Mouse (Mus musculus) embryo, embryonic 10 days (tissue): ENCODE measurements around the gene Gm20458.

Source experiments
- DNase-seq: peaks from one replicate; pipeline ENCODE4 v3.0.0-alpha.2; 2015; ENCODE audit warnings: low spot score

Gm20458 gene

DNA sequence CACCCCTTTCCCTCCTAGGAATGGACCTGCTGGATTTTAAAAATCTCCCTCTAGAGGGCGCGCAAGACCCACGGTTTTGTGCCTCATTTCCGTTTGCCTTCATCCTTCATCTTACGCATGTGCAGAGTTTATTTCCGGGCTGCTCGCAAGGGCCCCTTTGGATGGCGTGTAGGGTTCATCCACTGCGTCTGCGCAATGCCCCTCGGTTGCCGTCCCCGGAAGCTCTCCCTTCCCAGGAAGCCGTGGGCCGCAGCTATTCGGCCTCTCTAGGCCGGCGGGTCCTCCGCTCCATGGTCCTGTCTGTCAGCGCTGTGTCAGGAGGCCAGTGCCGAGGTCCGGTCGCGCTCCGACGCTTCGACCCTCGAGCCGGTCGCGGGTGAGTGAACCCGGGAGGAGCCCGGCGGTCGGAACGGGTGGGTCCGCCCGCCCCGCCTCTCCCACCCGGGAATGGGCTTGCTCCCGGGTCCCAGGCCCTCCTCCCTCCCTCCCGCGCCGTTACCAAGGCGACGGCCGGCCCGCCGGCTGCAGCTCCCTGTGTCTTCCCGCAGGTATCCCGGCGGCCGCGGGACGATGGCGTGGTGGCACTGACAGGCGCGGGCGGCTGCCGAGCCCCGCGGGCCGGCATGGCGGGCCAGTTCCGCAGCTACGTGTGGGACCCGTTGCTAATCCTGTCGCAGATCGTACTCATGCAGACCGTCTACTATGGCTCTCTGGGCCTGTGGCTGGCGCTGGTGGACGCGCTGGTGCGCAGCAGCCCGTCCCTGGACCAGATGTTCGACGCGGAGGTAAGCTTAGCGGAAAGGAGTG is at the start of gene Gm20458:
Gm20458 (plus strand) TSS at position 223 of the 807 bp plus-strand sequence.
- DNase-seq = peak; percentile 98

DNA sequence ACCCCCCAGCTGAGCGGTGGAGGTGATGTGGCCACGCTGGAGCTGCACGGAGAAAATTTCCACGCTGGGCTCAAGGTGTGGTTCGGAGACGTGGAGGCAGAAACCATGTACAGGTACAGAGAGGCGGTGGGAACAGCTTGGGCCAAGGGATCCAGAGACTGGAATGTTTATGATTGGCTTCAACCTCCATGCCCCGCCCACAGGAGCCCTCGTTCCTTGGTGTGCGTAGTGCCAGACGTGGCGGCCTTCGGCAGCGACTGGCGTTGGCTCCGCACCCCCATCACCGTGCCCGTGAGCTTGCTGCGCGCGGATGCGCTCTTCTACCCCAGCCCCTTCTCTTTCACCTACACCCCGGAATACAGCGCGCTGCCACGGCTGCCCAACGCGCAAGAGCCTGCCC is 46.6 kb upstream of the Gm20458 start:
- DNase-seq = no peak

DNA sequence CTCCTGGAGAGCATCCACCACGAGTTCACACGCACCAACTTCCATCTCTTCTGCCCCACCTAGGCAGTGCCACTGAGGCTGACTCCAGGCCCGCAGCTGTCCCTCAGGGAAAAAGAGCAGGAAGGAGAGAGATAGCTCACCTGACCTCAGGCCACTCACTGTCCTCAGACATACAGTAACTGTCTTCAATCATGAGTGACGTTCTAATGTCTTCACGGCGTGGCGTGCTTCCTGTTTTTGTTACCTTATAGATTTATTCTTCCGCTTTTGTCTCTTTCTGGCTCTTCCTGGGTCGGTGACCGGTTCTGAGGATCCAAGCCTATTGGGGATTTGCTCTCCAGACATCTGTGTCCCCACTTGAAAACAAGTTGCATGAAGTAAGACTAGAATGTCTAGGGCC is 46.2 kb upstream of the Gm20458 start:
- no peak for DNase-seq

DNA sequence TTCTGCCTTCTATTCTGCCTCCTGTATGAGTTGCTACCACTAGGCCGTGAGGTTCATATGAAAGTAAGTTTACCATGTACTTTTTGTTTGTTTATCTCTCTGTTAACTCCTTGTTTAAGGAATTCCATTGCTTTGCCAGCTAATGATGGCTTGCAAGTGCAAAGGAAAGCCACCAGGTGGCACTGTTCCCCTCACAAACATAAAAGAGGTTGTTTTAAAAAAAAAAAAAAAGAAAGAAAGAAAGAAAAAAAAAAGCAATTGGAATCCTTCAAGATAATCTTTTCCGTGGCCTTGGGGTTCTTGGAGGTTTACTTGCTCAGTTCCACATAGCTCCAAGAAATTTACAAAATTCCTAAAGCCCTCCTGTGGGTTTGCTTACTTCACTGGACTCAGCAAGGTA is 43.6 kb upstream of the Gm20458 start:
- peak; percentile 60 for DNase-seq

DNA sequence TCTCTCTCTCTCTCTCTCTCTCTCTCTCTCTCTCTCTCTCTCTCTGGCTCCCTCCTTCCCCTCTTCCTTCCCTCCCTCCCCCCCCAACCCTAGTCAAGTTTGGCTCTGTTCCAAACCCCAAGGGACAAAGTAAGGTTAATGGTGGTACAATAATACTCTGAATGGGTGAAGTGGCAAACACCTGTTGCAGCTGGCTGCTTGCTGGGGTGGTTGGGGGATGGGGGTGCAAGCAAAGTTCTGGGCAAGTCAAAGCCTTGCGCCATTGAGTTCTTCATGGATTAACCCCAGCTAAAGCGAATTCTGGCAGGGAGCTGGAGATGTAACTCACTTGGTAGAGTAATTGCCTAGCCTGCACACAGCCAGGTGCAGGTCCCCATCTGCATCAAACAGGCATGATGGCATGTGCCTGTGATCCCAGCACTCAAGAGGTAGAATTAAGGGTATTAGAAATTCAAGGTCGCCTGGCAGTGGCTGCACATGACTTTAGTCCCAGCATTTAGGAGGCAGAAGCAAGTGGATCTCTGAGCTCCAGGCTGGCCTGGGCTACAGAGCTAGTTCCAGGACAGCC is 42.4 kb upstream of the Gm20458 start:
- no peak for DNase-seq

DNA sequence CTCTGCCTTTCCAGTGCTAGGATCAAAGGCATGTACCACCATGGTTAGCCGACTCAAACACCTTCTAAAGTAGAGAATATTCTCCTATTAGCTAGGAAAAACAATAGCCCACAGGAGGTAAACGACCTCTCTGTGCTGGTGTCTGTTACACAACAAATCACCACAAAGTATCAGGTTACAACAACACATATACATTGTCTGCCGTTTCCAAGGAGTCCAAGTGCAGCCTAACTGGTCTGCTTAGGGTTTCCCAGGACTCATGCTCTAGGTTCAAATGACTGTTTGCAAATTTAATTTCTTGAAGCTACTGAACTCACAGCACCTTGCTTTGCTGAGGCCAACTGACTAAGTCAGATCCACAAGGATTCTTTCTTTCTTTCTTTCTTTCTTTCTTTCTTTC is 41.3 kb upstream of the Gm20458 start:
- DNase-seq = peak; percentile 30

DNA sequence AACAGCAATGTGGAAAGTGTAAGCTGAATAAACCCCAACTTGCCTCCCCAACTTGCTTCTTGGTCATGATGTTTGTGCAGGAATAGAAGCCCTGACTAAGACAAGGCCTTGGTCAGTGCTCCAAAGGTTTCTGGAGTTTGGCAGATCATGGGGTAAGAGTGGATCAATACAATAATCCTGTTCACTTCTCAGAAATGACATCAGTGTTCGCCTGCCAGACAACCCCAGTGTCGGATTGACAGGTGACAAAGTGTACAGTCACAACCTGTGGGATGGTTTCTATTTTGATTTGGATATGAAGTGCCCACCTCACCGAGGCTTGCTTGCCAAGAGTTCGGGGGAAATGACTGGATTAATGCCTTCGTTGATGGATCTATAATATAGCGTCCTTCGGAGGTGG is 39.5 kb upstream of the Gm20458 start:
- no peak for DNase-seq

DNA sequence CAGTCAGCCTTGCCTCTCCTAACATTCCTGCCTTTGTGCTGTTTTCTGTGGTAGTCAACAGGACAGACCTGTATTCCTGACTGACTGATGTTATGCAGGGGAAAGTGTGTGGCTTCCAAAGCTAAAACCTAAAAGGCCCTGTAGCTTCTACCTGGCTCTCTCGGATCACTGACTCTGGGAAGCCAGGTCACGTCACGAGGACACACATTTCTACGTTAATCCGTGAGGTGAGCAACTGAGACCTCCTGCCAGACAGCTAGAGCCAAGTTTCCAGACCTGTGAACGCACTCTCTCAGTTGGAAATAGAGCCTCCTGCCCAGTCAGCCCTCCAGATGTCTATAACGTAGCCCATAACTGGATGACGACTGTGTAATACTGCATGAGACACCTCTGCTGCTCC is 38.8 kb upstream of the Gm20458 start:
- DNase-seq = no peak

DNA sequence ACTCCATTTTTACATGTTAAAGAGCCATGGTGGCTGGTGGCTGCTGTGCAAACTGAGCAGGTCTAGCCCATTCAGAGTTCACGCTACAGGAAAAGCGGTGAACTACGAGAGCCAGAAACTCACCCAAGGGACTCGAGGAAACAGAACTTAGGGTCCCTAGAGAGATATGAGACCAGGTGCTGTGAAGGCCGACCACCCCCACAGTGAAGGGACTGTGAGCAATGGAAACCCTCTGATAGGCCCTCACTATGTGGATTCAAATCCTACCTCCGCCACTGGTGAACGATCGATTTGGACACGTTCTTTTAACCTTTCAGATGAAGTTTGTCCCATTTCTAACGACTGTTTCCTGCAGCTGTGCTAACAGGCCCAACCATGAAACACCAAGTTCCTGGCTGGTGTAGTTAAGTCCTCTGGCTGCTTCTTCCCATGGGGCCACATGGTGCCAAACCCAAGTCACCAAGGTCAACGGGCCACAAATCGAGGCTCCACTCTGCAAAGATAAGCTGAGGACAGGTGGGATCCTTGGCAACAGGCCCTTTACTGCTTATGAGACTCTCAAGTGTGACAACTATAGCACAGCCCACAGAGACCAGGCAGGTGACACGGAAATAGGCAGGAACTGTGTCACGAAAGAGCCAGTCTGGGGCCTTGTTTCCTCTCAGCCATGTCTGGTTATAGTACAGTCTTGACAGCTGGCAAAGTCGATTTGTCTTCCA is 37.9 kb upstream of the Gm20458 start:
- no peak for DNase-seq

DNA sequence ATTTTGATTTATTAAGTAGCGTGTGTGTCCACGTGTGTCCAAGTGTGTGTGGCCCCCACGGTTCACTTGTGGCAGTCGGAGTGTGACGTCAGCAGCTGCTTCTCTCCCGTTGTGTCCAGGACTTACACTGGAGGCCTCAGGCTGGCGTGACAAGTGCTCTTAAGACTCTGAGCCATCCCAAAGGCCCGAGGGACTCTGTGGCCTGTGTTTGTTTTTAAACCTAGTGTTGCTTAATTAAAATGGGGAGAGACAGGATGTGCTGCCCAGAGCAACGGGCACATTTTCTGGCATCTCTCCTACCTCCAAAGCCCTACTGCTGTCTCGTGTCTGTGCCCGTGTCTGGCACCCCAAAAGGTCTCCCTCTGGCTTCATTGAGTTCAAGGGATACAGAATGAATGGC is 37.3 kb upstream of the Gm20458 start:
- no peak for DNase-seq

DNA sequence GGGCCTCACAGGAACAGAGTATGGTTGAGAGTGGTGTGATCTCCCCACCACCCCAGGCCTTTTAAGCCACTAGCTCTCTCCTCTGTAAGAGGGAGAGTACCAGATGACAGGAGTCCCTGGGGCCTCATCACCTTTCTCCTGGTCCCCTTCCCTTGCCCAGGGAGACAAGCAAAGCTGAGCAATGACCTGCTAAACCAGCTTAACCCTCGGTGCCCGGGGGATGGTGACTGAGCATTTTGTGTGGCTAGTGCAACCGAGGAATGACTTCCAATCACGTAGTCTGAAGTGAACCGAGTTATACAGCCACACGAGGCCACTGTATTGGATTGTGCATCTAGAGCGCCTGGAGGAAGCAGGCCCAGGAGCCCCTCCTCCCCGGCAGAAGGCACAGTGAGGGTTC is 36.4 kb upstream of the Gm20458 start:
- DNase-seq = no peak

DNA sequence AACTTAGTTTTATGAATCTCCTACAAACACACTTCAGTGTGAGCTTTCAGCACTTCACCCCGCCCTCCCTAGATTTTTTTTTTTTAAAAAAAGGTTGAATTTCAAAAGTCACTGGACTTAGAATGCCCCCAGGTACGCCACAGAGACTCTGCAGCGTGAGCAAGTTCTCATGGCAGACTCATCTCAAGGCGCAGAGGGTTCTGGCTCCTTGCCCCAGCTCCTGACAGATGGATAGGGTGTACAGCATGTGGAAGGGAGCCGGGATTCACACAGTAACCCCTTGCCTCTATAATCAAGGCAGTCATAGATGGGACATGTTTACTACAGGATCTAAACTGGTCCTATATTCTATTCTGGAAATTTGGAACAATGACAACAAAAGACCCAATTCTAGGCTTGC is 35.4 kb upstream of the Gm20458 start:
- DNase-seq = no peak

DNA sequence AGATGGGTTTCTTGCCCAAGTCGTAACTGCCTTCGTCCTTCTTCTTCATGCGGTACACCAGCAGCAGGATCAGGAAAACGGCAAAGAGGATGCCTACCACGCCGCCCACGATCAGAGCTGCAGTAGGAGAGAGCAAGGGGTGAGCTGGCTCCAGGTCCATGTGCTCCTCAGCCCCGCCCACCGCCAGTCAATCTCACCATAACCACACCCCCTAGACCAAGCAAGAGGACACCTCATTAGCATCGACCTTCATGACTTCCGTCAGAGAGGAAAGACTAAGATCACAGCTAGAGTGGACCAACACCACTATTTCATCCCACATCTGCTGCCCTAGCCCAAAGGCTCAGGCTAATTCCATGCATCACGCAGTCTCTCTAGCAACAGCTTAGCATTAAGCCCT is 34.6 kb upstream of the Gm20458 start:
- DNase-seq = peak; percentile 62

DNA sequence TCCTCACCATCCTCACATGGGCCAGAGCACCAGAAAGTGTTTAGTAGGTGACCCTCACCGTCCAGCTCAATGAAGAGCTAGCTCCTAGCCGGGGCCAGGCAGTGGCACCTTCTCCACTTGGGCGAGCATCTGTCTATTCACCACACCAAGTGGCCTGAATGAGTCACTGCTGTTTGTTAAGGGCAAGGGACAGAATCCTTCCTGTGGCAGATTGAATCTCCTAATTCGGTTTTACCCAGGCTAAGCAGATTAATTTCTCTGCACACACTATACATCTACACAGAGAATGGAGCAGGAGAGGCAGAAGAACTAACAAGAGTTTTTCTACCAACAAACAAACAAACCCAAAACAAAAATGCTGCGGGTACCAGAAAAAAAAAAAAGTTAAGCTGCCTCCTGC is 33.8 kb upstream of the Gm20458 start:
- DNase-seq = no peak

DNA sequence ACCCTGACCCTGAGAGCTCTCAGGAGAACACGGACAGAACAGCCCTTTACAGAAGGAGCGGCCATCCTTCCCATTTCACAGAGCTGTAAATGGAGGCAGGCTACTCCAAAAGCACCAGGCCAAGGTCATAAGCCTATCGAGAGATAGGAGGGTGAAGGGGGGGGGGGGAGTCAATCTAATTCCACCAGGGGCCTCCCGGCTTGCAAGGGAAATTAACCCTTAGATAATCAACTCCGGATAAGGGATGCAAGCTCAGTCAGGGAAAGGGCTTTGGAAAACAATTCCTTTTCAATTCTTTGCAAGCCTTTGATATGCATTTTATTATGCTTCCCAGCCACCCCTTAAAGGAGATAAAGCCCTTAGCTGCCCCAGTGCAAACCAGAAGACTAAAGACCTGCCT is 32.3 kb upstream of the Gm20458 start:
- DNase-seq = no peak

DNA sequence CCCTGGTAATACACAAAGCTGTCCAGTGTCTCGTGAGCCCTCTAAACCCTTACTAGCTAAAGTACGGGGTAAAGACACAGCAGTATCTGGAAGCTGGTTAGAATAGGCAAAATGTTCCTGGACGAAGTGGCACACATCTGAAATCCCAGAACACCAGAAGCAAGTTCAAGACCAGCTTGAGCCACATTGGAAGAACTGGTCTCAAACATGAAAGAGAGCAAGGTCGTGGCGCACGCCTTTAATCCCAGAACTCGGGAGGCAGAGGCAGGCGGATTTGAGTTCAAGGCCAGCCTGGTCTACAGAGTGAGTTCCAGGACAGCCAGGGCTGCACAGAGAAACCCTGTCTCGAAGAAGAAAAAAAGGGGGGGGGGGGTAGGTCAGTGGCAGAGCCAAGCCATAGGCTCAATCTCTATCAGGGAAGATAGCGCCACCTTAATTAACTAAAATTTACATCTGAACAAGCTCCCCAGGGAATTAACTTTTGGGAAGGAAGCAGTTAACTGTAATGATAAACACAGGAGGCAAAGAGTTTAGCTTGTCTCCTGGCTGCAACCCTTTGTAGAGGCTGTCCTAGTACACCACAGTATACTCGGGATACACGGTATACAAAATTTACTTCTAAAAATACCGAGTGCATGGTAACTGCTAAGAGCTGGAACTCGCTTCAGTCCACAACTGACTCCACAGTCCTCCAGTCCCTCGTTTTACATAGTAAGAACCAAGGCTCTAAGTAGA is 30.7 kb upstream of the Gm20458 start:
- DNase-seq = no peak

DNA sequence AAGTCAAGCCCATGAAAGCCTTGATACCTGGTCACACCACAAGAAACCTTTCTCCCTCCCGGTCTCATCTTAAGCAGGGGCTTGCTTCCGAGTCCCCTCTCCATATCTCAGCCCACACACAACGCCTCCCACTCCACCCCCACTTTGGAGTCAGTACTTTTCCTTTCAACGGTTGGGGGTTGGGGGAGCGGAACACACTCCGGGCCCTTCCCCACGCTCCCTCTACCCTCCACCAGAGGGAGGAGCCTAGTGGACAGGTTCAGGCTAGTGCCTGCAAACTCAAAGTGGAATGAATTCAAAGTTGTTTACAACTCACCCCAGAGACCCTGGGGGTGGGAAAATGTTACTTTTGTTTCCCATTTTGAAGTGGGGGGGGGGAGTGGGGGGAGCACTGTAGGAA is 30.1 kb upstream of the Gm20458 start:
- DNase-seq = peak; percentile 44

DNA sequence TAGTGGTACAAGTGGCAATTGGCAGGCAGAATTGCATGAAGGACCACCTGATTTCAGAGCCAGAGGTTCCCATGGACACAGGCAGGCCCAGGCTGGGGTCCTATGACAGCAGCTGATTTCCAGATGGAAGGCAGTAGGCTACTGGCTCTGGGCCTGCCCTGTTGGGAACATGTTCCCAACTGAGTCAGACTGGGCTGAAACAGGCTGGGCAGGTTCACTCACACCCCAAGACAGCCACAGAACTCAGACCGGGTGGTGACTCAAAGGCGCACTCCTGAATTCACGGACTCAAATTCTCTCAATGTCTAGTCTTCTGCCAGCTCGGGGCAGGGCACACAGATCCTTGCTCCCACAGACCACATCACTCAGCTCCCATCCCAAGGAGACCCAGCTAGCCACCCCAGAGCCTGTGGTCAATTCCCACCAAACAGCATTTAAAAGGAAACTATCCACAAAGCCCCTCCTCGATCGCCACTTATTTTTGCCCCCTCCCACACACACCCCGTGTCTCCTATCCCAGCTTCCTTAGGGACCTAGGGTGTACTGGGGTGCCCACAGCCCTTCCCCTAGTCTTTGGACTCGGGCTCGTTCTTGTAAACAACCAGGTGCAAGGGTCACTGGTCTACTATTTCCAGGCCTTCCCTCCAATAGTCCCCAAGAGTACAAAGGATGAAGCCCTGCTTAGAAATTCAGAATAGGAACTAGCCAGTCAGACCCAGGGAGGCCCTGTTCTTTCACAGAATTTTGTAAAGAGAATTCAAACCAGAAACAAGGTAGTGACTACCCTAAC is 28.9 kb upstream of the Gm20458 start:
- DNase-seq = no peak

DNA sequence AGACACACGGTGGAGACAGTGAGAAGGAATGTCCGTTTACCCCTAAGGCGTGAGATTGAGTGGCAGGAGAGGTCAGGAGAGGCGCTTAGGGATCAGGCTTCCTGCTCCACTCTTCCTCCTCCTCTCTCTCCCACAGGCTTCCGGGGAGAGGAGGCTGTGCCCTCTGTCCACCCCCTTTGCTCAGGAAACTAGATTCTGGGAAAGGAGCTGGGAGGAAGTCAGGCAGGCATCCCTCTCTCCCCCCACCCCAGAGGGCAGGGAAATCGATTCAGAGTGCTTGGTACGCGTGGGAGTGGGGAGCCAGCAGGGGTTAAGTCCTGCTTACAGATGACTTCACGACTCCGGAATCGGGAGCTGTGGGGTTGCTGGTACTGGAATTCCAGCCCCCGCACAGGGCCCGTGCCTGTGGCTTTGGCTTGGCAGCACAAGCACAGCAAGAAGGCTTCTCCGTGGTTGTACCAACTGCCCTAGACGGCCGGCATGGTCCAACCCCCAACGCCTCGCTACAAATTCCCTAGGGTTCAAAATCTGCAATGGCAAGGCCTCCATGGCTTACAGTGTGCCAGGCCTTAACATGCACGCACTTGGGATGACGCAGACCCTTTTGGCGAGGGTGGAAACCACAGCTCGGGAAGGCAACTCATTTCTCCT is 28.1 kb upstream of the Gm20458 start:
- DNase-seq = peak; percentile 60

DNA sequence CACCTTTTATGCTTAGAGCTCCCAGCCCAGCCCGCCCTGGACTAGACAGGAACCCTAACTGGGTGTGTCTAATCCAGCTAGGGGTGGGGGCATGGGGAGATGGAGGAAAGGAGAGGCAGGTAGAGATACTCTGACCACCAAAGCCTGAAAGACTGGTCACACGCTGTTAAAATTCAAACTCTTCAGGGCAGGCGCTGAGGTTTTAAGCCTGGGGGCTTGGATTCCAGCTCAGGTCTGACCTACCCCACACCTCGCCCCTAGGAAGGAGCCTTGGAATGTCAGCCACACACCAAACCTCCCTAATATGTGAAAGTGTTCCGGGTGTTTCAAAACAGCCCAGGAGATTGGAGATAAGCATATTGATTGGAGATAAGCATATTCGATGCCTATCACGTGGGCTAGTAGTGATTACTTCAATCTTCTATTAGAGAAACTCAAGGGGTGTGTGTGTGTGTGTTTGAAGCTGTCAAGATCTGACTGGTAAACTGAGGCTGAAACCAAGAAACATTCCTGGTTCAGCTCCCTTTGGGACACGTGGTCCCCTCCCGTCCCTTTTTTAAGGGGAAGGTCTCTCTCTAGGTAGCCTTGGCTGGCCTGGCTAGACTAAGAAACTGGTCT is 27.4 kb upstream of the Gm20458 start:
- no peak for DNase-seq

DNA sequence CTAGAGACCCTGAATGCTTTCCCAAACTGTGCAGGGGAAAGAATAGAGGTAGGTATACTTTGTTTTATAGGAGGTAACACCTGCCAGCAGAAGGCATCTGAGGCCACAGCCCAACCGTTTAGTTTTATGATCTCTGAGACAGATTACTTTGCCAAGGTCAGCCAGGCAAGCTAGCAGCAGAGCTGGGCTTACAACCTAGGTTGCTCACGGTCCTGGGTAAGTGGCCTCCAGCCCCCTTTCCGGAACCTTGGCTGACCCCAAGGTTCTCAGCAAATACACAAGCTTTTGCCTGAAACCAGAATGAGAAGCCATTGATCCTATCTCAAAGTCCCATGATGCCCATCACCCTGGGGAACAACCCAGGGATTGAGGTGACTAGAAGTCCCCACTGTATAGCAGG is 26.1 kb upstream of the Gm20458 start:
- DNase-seq = no peak
